Mouse (Mus musculus) A20 (cell line): ENCODE results near the gene Akp3.
A peak's percentile ranks its signal among the peaks of the same experiment; 100 is the strongest.

Experiments
- DNase-seq: peaks from one replicate; pipeline ENCODE4 v3.0.0-alpha.2; 2011; ENCODE audit warnings: low read depth, low spot score

Gene Akp3

GRCm38 (mm10) chr1:87124673-87125072 is at the start of gene Akp3:
Gene Akp3, plus strand, starts transcription at chr1:87124973.
- DNase-seq, result no peak

GRCm38 (mm10) chr1:87086196-87086595 is 38.6 kb upstream of the Akp3 start:
- no peak for DNase-seq

DNA sequence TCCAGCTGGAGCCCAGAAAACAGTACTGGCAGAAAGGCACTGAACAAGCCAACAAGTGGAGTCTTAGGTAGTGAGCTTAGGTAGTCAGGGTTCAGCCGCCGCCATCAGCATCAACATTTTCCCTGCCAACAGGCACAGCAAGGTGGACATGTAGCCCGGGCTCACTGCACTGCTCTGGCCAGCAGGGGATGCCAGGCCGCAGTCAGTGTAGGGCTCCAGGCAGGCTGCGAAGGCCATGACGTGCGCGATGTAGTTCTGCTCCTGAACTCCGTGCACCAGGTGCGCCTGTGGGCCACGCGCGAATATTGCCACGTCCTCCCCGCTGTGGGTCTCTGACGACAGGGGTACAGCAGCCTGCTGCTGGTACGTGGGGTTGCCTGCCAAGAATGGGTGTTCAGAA is 37.8 kb upstream of the Akp3 start:
- DNase-seq, result no peak

- DNase-seq, result no peak
Measured at GRCm38 (mm10) chr1:87089251-87089650, 35.5 kb upstream of the Akp3 start.

DNA sequence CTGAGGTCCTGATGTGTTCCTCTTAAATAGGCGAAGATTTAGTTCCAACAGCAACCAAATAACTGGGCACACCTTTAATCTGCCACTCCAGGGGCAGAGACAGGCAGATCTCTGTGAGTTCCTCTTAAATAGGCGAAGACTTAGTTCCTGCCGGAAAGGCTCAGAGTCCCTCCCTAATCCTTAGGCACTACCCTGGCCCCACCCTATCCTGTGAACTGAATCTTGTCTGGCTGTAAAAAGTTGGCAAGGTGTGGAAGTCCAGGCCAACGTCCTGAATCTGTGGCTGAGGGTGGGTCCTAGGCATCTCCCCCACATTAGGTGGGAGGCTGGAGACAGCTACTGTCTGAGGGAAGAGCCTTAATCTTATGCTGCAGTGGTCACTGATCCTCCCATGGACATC is 34.9 kb upstream of the Akp3 start, which contains the start of gene Alppl2:
TSS of gene Alppl2 (minus strand) at position 101 of the 400 bp plus-strand sequence.
- no peak for DNase-seq

DNA sequence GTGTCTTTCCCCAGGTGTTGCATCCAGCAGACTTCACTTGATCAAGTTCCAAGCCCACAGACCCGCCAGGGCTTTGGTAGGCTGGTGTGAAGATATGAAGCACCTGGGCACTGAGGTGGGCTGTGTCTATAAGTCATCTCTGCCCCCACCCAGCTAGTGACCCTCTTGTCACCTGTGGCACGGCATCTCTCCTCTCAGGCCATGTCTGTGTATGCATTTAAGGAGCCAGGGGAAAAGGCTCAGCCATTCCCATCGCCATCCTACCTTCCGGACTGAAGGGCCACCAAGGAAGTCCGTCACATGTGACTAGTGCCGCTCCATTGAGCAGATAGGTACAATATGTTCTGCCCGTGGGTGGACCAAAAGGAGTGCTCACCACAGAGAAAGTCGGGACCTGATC is 29.1 kb upstream of the Akp3 start:
- DNase-seq, result no peak

DNA sequence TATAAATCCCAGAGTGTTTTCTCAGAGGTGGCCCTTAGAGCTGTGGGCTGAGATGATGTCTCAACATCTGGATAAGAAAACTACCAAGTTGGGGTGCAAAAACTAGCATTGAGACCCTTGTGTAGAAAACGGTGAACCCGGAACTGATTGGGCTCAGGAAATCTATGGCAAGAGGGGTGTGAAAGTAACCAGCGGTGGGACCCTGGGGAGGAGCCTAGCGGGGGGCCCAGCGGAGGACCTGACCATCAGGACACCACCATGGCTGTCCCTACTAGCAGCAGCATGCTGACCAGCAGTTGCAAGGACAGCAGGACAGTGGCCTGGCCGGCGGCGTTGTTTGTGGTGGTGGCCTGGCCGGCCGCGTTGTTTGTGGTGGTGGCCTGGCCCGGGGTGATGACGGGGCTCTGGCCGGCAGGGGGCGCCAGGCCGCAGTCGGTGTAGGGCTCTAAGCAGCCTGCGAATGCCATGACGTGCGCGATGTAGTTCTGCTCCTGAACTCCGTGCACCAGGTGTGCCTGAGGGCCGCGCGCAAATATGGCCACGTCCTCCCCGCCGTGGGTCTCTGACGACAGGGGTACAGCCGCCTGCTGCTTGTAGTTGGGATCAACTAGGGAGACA is 26.3 kb upstream of the Akp3 start:
- DNase-seq, result peak; percentile 69

- no peak for DNase-seq
Measured at GRCm38 (mm10) chr1:87101411-87101810, 23.4 kb upstream of the Akp3 start, which contains the start of gene Alpi. Gene Alpi, minus strand, starts transcription at chr1:87101606.

DNA sequence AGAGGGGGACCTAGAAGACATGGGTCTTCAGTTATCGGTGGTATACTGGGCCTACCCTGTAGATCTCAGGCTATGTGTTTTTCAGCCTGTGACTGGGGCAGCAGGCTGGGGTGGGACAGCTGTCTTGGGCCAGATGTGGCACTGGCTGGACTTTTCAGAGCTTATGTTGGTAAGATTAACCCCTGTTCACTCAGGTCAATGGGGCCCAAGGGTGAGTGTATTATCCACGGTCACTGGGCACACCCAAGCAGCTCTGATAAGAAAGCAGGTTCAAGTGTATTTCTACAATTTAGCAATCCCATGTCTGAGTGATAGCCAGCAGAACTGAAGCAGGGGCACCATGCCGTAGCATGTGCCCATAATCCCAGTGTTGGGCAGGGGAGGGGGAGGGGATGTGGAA is 22.7 kb upstream of the Akp3 start:
- no peak for DNase-seq

- no peak for DNase-seq
Measured at GRCm38 (mm10) chr1:87103936-87104335, 20.8 kb upstream of the Akp3 start.

DNA sequence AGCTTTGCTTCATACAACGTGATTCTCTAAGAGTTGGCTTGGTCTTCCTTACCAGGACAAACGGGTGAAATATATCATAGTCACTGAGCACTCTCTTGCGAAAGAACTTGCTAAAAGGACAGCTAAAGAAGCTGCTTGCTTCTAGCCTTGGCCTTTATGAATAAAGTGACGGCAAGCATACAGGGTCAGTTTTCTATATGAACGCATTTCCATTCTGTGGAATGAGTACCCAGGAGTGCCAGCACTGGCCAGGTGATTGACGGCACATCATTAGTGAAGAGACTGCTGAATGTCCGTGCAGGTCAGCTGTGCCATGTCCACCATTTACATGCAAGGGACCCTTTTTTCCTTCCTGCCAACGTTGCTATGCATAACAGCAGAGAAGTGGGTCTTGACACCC is 18.2 kb upstream of the Akp3 start:
- no peak for DNase-seq

DNA sequence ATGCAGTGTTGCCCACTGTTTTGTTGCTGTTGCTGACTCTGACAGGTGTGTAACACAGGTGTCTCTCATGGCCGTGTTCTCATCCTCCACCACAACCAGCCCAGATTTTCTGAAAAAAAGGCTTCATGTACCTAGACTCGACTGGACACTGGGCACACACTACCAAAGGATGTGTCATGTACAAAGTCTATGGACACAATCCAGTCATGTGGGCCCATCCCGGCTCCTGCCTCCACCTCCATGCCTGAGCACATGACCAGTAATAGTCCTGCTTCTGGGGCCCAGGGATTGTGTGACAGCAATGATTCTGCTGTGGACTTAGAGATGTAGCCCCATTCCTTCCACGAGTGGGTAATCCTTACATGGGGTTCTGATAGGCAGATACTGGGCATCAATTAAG is 16.2 kb upstream of the Akp3 start:
- DNase-seq, result no peak

DNA sequence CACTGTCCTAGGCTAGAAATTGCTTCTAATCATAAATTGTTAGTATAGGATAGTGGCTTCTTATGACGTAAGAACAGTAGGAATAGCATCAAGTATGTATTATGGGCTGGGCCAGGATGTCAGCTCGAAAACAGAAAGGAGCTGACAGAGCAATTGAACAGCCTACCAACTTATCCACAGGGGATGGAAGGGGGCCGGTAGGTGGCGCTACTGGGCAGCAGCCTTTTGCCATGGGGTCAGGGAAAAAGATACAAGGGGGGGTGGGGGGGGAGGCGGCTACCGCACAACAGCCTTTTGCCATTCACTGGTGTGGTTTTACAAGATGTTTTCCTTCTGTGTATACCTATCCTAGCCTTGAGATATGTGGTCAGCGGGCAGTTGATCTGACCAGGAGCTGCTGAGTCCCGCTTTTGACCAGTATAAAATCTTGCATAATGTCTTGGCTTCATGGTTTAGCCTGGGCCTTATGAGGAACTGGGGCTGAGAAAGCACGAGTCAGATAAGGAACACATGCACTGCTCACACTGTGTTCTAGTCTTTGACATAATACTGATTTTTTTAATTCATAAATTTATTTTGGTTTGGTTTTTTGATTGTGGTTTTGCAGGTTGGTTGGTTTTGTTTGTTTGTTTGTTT is 12.9 kb upstream of the Akp3 start:
- DNase-seq, result peak; percentile 57

GRCm38 (mm10) chr1:87114784-87115183 is 10.0 kb upstream of the Akp3 start:
- DNase-seq, result no peak

DNA sequence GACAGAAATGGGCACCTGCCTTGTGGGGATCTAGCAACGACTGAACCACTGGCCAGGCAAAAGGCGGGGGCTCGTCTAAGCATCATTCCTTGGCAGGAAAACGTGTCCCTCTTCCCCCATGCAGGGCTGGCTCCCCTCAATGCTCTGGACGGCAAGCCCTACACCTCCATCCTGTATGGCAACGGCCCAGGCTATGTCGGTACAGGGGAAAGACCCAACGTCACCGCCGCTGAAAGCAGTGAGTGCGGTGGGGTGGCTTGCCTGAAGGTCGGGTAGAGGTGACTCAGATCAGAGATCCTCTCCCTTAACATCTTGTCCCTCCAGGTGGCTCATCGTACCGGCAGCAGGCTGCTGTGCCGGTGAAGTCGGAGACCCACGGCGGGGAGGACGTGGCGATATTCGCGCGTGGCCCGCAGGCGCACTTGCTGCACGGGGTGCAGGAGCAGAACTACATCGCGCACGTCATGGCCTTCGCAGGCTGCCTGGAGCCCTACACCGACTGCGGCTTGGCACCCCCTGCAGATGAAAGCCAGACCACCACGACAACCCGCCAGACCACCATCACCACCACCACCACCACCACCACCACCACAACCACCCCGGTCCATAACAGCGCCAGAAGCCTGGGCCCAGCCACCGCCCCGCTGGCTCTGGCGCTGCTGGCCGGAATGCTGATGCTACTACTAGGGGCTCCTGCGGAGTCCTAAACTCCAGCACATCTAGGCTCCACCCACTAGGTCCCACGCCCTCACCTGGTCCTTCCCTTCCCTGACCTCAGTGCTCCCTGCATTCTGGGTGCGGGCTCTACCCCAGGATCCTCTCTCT is 2.6 kb downstream of the Akp3 start:
- no peak for DNase-seq

DNA sequence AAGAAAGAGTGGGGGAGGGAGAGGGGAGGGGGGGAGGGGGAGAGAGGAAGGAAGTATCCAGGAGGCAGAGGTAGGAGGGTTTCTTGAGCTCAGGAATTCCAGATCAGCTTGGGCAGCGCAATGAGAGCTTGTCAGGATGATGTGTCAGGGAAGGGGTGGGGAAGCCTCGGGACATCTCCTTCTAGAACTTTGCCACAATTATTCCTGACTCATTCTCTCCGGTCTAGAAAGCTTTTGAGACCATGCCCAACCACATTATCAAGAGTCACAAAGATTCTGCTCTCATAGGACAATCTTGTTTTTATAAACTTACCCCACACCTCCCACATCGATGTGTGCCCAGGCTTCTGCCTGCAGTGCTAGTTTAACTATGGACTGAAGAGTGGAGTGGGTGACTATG is 7.0 kb downstream of the Akp3 start:
- DNase-seq, result no peak

- DNase-seq, result peak; percentile 17
Measured at GRCm38 (mm10) chr1:87141550-87141949, 16.8 kb downstream of the Akp3 start.

GRCm38 (mm10) chr1:87142456-87142855 is 17.7 kb downstream of the Akp3 start:
- DNase-seq, result no peak

GRCm38 (mm10) chr1:87143141-87143540 is 18.4 kb downstream of the Akp3 start:
- no peak for DNase-seq

DNA sequence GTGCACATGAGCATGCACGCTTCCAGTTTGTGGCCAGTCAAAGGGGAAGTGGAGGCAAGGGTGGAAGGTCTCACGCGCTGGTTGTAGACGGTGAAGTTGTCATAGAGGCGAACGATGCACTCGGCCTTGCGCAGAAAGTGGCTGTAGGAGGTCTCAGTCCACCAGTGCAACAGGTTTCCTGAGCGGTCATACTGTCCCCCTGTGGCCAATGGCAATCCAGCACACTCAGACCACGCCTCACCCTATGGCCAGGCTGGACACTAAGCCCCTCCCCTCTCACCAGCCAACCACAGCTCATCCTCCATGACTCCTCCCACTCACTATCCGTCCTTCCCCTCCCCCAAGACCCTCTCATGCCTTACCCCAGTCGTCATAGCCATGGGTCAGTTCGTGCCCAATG is 24.6 kb downstream of the Akp3 start:
- DNase-seq, result no peak

DNA sequence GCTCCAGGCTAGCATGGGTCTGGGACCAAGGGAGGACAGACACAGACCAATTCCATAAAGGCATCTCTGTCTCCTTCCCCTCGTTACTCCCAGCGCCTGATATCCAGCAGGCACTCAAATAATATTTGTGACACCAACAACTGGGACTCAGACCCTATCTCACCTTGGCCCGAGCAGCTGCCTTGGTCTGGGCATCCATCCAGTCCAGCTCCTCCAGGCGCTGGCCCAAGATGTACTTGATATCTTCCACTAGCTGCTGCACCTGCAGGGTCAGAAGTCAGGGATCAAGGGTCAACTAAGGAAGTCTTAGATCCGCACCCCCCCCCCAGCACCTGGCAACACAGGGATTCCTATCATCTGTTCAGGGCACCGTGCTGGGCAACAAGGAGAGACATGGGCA is 26.5 kb downstream of the Akp3 start:
- DNase-seq, result no peak

GRCm38 (mm10) chr1:87153776-87154500 is 29.2 kb downstream of the Akp3 start:
- DNase-seq, result no peak
